Mouse (Mus musculus) layer of hippocampus, postnatal 36 days (tissue): ENCODE results near the gene Nsmf. TPM values are rescaled to one million over a fixed set of nuclear protein-coding genes. Genes with fewer than 3 reads are reported as not detected.

ENCODE experiments used
- DNase-seq, 2 experiments: peaks; one replicate each; pipeline ENCODE4 v3.0.0; 2022
- microRNA-seq, 2 experiments: library from miRNA; unstranded; fragments of <30 nt; microRNA quantifications; one replicate each; pipeline ENCODE4 v1.2.0; 2021
- total RNA-seq, 2 experiments: library from RNA; stranded (reverse); gene quantifications; 2 replicates each; pipeline ENCODE4 v1.2.3; 2021

Gene Nsmf
- total RNA-seq, 2 experiments from 2014 or later, result 948 to 958 TPM

DNA sequence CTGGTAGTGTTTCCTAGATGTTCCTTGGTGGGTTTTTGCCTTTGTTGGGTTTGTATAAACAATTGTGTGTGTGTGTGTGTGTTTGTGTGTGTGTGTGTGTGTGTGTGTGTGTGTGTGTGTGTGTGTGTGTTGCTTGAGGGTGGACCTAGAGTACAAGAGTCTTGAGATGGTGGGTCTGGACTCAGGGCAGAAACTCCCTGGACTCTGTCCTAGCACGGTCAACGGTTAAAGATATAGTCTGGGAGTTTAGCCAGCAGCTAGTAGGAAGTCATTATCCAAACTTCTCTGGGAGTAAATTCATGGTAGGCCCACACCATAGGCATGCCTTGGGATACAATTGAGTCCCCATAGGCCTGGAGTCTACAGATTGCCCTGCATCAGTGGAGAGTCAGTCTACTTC, 33.7 kb downstream of the Nsmf start:
- DNase-seq, result no peak

- DNase-seq, result no peak
These were observed 34.5 kb downstream of the Nsmf start for GRCm38 (mm10) chr2:25088636-25089035.

- DNase-seq, result no peak
These were observed 40.6 kb downstream of the Nsmf start for GRCm38 (mm10) chr2:25094785-25095108.

DNA sequence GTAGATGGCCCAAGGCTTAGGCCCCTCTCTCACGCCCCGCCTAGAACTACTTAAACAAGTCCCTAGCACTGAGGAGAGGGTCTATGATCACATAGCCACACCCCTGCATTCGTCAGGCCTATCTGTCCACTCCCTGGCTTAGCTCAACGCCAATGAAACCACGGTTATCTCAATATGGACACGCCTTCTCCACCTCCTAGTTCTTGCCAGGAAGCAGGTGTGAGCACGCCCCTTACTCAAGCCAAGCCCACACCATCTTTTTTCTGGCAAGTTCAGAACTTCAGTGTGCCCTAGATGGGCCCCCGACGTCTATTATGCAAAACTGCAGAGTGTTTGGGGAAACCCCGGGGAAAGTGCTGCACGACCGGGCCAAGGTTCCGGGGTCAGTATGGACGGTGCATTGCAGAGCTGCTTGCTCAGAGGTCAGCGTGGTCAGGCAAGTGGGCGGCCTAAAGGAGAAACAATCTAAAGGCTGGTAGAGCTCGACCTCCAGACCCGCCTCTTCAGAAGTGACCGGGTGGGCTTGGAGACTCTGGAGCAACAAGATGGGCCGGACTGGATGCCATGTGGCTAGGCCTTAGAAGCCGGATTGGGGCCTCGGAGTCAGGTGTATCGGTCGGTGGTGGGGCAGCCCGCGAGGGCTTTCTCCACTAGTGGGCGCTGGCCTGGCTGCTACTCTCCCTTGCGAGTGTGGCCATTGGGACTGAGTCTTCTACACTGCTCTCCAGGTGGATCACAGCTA, 41.1 kb downstream of the Nsmf start, which contains the start of gene Noxa1:
Gene Noxa1, minus strand, starts transcription at position 41 of the 742 bp plus-strand sequence.
- DNase-seq, result no peak

DNA sequence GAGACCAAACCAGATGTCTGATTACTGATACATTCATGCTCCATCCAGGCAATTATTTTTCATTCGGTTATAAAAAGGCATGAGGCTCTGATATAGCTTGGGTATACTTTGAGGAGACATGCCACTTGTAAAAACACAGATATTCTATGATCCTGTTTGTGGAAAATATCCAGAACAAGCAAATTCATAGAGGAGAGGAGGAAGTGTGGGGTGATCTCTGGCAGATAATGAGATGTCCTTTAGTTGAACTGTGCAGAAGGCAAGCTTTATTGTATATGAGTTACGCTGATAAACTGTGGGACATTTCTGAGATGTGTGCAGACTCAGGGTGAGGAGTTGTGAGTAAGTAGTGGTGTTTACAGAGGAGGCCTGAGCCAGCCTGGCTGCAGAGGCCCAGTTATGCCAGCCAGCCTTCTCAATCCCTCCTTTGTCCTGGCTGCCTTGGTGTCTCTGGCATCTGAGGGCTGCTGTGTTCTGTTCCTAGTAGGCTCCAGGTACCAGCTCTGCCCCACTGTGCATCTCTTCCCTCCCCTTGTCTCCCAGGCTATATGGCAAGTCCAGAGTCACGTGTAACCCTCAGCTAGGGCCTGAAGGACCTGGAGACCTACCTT, 44.0 kb downstream of the Nsmf start:
- peak in 1 of 2 experiments; percentile 19 for DNase-seq

GRCm38 (mm10) chr2:25098956-25099355, 44.8 kb downstream of the Nsmf start:
- DNase-seq, result peak in 1 of 2 experiments; percentile 42

GRCm38 (mm10) chr2:25099703-25100102, 45.5 kb downstream of the Nsmf start:
- DNase-seq, result no peak

DNA sequence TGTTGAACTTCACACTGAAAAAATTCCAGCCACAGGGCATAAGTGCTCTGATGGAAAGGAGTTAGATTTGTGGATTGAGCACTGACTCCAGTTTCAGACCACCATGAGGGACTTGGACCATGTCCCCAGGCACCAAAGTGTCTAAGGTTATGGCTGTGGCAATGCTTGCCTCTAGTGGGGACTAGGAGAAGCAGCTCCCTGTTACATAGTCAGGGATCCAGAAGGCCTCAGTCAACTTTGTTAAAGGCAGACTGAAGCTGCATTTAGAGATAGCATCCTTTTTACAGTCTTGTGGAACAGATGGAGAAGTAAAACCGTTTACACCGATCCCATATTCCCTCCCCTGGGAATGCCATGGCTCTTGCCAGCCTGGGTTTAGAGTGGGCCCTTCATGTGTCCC, 50.0 kb downstream of the Nsmf start:
- DNase-seq, result no peak

DNA sequence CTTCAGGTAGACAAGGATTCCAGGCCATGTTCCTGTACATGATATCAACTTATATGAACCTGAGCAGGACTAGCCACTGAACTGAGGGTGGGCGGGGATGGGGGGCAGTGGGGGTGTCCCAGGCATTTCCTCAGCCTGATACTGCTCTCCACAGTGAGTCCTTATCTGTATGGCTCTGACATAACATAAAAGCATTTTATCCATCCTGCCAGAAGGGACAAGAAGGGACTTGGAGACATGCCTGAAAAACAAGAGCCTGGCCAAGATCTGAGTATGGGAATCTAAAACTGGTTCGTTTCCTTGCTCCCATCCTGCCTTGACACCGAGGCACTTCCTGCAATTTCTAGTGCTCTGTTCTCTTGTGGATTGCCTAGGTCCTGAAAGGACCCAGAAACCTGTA, 51.9 kb downstream of the Nsmf start:
- no peak for DNase-seq

- DNase-seq, result no peak
These were observed 55.3 kb downstream of the Nsmf start for GRCm38 (mm10) chr2:25109487-25109886.

GRCm38 (mm10) chr2:25110505-25111183, 56.5 kb downstream of the Nsmf start:
- DNase-seq, result no peak

DNA sequence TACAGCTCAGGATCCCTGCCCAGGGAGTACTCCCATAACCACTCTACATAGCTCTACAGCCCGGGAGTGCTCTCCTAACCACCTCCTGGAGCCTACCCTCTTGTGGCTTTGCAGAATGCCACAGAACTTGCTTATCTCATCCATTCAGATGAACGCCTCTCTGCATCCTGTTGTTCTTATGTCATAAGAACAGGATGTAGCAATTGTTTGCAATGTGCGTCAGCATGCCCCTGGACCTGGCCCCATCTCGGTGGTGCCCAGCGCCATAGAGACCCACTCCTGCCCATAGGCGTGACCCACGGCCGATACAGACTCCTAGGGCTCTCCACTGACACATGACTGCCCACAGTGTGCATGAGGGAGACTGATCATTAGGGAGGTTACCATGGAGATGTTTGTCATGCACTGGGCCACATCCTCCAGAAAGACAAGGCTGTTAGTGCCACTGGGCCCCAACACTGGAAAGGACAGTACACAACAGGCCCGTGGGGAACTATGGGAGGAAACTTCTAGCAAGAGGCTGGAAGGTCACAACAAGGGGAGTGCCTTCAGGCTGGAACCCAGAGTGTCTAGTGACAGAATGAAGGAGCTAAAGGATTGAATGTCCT, 57.1 kb downstream of the Nsmf start:
- DNase-seq, result no peak

Small RNAs within 50 kb of the gene (microRNA-seq; reads per million reads assigned to microRNA genes)
- gene Gm24328, result 0 reads per million in 2 experiments
- 0.30 to 1.1 reads per million in 2 experiments for gene Mir7664

Other genes starting within 250 kb of the Nsmf start
- 10 to 100 TPM; 64.1 to 74.6 TPM for gene Ehmt1, start 134.7 kb upstream of the Nsmf start, total RNA-seq
- 10 to 100 TPM; 10.6 to 11.3 TPM for gene Arrdc1, start 119.1 kb upstream of the Nsmf start, total RNA-seq
- gene Zmynd19, start 104.6 kb upstream of the Nsmf start, total RNA-seq, result 10 to 100 TPM; 40.4 to 43.4 TPM
- 10 to 100 TPM; 32.5 to 34.4 TPM for gene Dph7, start 92.0 kb upstream of the Nsmf start, total RNA-seq
- 10 to 100 TPM; 78.2 to 92.1 TPM for gene Mrpl41, start 79.3 kb upstream of the Nsmf start, total RNA-seq
- gene Pnpla7, start 78.3 kb upstream of the Nsmf start, total RNA-seq, result 10 to 100 TPM; 23.3 to 33.3 TPM
- not detected for gene Entpd8, start 25.9 kb downstream of the Nsmf start, total RNA-seq
- not detected for gene Noxa1, start 40.8 kb downstream of the Nsmf start, total RNA-seq
- 10 to 100 TPM; 21.3 to 21.5 TPM for gene Nrarp, start 126.4 kb downstream of the Nsmf start, total RNA-seq
- 1 to 10 TPM; 1.3 to 1.8 TPM for gene Tor4a, start 142.5 kb downstream of the Nsmf start, total RNA-seq
- 10 to 100 TPM; 55.1 to 58.1 TPM for gene Nelfb, start 157.1 kb downstream of the Nsmf start, total RNA-seq
- gene Stpg3, start 160.3 kb downstream of the Nsmf start, total RNA-seq, result not detected
- not detected for gene Fam166a, start 164.4 kb downstream of the Nsmf start, total RNA-seq
- gene Tubb4b, start 170.3 kb downstream of the Nsmf start, total RNA-seq, result 100 to 1,000 TPM; 309 to 323 TPM
- gene Slc34a3, start 180.0 kb downstream of the Nsmf start, total RNA-seq, result not detected
- gene Rnf224, start 182.4 kb downstream of the Nsmf start, total RNA-seq, result not detected
- 100 to 1,000 TPM; 223 to 232 TPM for gene Rnf208, start 187.9 kb downstream of the Nsmf start, total RNA-seq
- gene Cysrt1, start 188.1 kb downstream of the Nsmf start, total RNA-seq, result not detected
- 1 to 10 TPM; 2.2 to 4.4 TPM for gene AL732309.1, start 192.5 kb downstream of the Nsmf start, total RNA-seq
- 10 to 100 TPM; 35.5 to 40.4 TPM for gene Tmem203, start 201.1 kb downstream of the Nsmf start, total RNA-seq
- gene Tprn, start 208.3 kb downstream of the Nsmf start, total RNA-seq, result 10 to 100 TPM; 19.4 to 23.1 TPM
- gene Ssna1, start 218.1 kb downstream of the Nsmf start, total RNA-seq, result 10 to 100 TPM; 65.0 to 69.4 TPM
- gene Anapc2, start 218.1 kb downstream of the Nsmf start, total RNA-seq, result 10 to 100 TPM; 83.0 to 83.3 TPM
- gene Tmem210, start 233.8 kb downstream of the Nsmf start, total RNA-seq, result not detected
- not detected for gene Lrrc26, start 235.6 kb downstream of the Nsmf start, total RNA-seq